Mouse (Mus musculus) small intestine, adult 2 months (tissue): ENCODE data around the gene Ikbke. TPM values are rescaled to one million over a fixed set of nuclear protein-coding genes. Genes with fewer than 3 reads are reported as not detected.

Experiments
- H3K27ac ChIP-seq: fragments of 200-500 bp; 2 replicates; pipeline ENCODE4 v1.5.1; 2012; ENCODE audit warnings: low read depth, low read length, control low read depth, inconsistent platforms; ENCODE audit not compliant: insufficient read depth
- H3K27me3 ChIP-seq: fragments of 200-500 bp; 2 replicates; pipeline ENCODE4 v1.6.1; 2012; ENCODE audit warnings: mild to moderate bottlenecking, moderate library complexity, low read length, inconsistent platforms; ENCODE audit not compliant: control insufficient read depth, insufficient read depth
- H3K36me3 ChIP-seq: fragments of 200-500 bp; 2 replicates; pipeline ENCODE4 v1.6.1; 2012; ENCODE audit warnings: mild to moderate bottlenecking, low read length, control low read depth, inconsistent platforms; ENCODE audit not compliant: control insufficient read depth, insufficient read depth
- H3K4me1 ChIP-seq: fragments of 200-500 bp; 2 replicates; pipeline ENCODE4 v1.6.1; 2012; ENCODE audit warnings: low read length, inconsistent platforms, mixed read lengths; ENCODE audit not compliant: control insufficient read depth, insufficient read depth, insufficient read length
- H3K4me3 ChIP-seq: fragments of 200-500 bp; 2 replicates; pipeline ENCODE4 v1.5.1; 2012; ENCODE audit warnings: low read depth, mild to moderate bottlenecking, control low read depth, inconsistent platforms, low read length, moderate library complexity
- CTCF ChIP-seq: fragments of 200-500 bp; IDR thresholded peaks from 2 replicates; pipeline ENCODE4 v1.5.1; 2012; ENCODE audit warnings: low read depth, mild to moderate bottlenecking, control low read depth, inconsistent platforms, low read length, moderate library complexity, mixed read lengths; ENCODE audit not compliant: insufficient replicate concordance, insufficient read length; ENCODE audit errors: extremely low read depth
- POLR2A ChIP-seq: fragments of 200-500 bp; IDR thresholded peaks from 2 replicates; pipeline ENCODE4 v1.6.1; 2012; ENCODE audit warnings: low read depth, mild to moderate bottlenecking, control low read depth, inconsistent platforms, low read length, moderate library complexity
- WGBS: fragments of 180-500 bp; shearing (Covaris S2); methylation state at CpG from one replicate; pipeline ENCODE4 v1.1.7; 2018; 5-methylcytosine and 5-hydroxymethylcytosine counted together
- polyA plus RNA-seq: library from polyadenylated mRNA; depleted of rRNA; stranded (reverse); fragments of >200 nt; gene quantifications from 2 replicates; pipeline ENCODE4 v1.2.3, GENCODE M21; 2012; rRNA removed

Ikbke gene
- polyA plus RNA-seq, 1 experiment = 43.9 TPM

DNA sequence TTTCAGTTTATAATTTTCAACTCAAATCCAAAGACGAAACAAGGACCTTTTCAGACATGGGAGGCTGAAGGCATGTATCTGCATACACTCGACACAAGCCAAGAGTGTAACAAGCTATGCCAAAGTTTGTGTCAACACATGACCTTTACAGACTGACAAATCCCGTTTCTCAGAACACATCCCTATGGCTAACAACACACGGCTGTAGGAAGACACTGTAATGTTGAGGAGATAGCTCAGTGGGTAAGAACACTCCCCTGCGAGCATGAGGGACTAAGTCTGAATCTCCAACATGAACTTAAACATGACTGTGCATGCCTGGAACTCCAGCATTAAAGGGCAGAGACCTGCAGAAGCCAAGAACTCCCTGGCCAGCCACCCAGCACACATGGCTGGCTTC lies 73.1 kb downstream of the Ikbke start:
- Histone ChIP-seq H3K27ac (no peak overlapping the region), H3K36me3 (no peaks in the 10 kb centered on the region), H3K4me1 (no peaks in the 10 kb centered on the region), H3K4me3 (no peak overlapping the region), H3K27me3 (no peaks in the 10 kb centered on the region)
- 84% methylated on average over 5 of the region's 5 CpGs for WGBS
- TF ChIP-seq CTCF = no peak
- TF ChIP-seq POLR2A = no peak

DNA sequence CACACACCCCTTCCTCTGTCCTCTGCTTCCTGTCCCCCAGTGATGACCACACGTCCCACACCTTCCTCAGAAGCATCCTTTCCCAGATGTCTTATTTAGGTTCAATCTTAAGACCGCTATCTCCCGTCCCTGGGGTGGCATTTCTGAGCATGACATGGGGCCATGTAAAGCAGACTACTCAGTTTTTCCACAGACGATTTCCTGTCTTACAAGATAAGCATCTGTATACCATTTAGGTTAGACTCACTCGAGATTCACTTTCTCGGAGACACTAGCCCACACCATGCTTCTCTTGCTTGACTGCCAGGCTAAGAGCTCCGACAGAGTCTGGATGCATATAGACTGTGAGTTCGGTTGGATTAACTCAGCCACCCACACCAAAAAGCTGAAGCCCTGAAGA lies 74.9 kb downstream of the Ikbke start:
- WGBS = 76% methylated on average over 8 of the region's 8 CpGs
- Histone ChIP-seq H3K27ac (no peak overlapping the region), H3K4me1 (peaks cover 2% of the 10 kb centered on the region), H3K4me3 (no peak overlapping the region), H3K36me3 (no peaks in the 10 kb centered on the region), H3K27me3 (no peaks in the 10 kb centered on the region)
- TF ChIP-seq POLR2A = no peak
- no peak for TF ChIP-seq CTCF

Other genes with a start within 250 kb of the Ikbke start
- gene Mapkapk2, start 181.8 kb downstream of the Ikbke start, polyA plus RNA-seq = 33.1 and 61.0 TPM in 2 replicates
- gene Dyrk3, start 141.3 kb downstream of the Ikbke start, polyA plus RNA-seq = 0.51 and 0.65 TPM in 2 replicates
- gene Eif2d, start 126.4 kb downstream of the Ikbke start, polyA plus RNA-seq = 10.3 and 14.4 TPM in 2 replicates
- gene Rassf5, start 34.3 kb downstream of the Ikbke start, polyA plus RNA-seq = 2.9 and 4.0 TPM in 2 replicates
- 2.8 and 5.6 TPM in 2 replicates for gene Srgap2, start 247.7 kb upstream of the Ikbke start, polyA plus RNA-seq
- 0.08 and 0.14 TPM in 2 replicates for gene Fam72a, start 248.3 kb upstream of the Ikbke start, polyA plus RNA-seq